Mouse (Mus musculus): ENCODE data around the gene Polr1d. TPM values are rescaled to one million over a fixed set of nuclear protein-coding genes. Genes with fewer than 3 reads are reported as not detected.

Gene Polr1d
- polyA plus RNA-seq, 1 experiment from 2014 or later: 99.6 TPM

- Histone ChIP-seq H3K27ac (no peak overlapping the region), H3K36me3 (replicated peaks) (no peaks in the 10 kb centered on the region), H3K9me3 (no peaks in the 10 kb centered on the region), H3K4me1 (peaks cover 25% of the 10 kb centered on the region), H3K27me3 (peaks cover 67% of the 10 kb centered on the region), H3K9ac (no peak overlapping the region), H3K4me3 (replicated peaks) (no peak overlapping the region), H3K4me2 (no peak overlapping the region)
- ATAC-seq (ENCODE audit: low FRiP score): no peak
- 90% methylated on average over 4 of the region's 4 CpGs for WGBS
Measured at GRCm38 (mm10) chr5:147131912-147132311, 55.1 kb downstream of the Polr1d start.

DNA sequence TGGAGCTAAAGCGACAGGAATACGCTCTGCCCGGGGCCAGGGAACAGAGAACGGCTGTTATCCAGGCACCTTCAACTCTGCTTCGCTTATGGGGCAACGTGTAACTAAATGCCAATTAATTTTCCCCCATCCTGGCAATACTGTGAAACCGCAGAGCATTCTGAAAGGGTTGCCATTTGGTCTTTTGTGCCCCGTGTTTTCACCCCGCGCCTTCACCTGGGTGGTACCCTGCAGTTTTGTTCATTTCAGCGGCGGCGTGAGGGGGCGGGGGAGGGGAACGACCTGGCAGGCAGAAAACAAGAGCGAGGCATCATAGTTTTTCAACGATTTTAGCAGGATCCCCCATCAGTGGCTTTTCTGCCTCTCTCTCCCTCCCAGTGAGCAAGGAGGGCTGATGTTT, 56.8 kb downstream of the Polr1d start:
- no peak overlapping the region for H3K9ac ChIP-seq
- H3K27me3 ChIP-seq: peaks cover 75% of the 10 kb centered on the region
- WGBS: 5% methylated on average over 17 of the region's 17 CpGs
- no peak overlapping the region; the same call in 1 of the 2 replicates for H3K4me3 ChIP-seq (replicated peaks)
- no peaks in the 10 kb centered on the region for H3K36me3 ChIP-seq (replicated peaks)
- ATAC-seq (ENCODE audit: low FRiP score): no peak
- no peaks in the 10 kb centered on the region for H3K9me3 ChIP-seq
- peak overlapping the region; percentile 43 for H3K4me2 ChIP-seq
- no peak overlapping the region for H3K27ac ChIP-seq
- H3K4me1 ChIP-seq: peaks cover 25% of the 10 kb centered on the region

DNA sequence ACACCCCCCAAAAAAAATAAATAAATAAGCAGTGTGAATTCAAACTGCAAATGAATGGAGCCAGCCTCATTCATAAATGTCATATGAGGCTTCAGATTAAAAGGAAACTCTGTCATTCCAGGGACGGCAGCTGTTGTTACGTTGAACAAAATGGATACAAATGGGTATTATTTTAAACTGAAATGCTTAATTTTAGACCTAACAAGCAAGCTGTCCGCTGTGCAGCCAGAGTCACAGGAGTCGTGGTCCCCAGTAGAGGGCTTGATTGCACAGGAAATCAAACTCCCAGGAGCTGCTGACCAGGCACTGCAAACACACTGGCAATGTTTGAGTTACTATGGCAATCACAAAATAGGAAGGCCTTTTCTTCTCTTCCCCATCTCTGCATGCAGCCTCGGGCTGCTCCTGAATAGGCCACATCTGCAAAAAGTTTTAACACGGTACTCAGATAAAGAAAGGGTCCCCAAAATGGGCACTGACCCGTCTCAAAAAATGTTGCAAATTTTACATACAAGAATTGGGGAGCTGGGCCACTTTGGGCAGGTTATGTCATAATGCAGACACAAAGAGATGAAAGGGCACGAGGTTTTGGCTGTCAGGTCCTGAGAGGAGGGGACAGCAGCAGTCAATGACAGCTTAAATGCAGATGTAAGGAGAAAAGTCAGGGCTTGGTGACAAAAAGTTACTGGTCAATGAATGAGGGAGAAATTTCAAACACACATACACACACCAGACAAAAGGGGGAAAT, 57.7 kb downstream of the Polr1d start:
- no peak overlapping the region for H3K9ac ChIP-seq
- 5% methylated on average over 8 of the region's 8 CpGs for WGBS
- H3K27me3 ChIP-seq: peaks cover 84% of the 10 kb centered on the region
- H3K27ac ChIP-seq: no peak overlapping the region
- no peak overlapping the region for H3K4me2 ChIP-seq
- no peak for ATAC-seq (ENCODE audit: low FRiP score)
- no peak overlapping the region for H3K4me3 ChIP-seq (replicated peaks)
- H3K4me1 ChIP-seq: peaks cover 25% of the 10 kb centered on the region
- no peaks in the 10 kb centered on the region for H3K9me3 ChIP-seq
- H3K36me3 ChIP-seq (replicated peaks): no peaks in the 10 kb centered on the region

GRCm38 (mm10) chr5:147135089-147135446, 58.2 kb downstream of the Polr1d start:
- 81% methylated on average over 3 of the region's 3 CpGs for WGBS
- Histone ChIP-seq H3K4me3 (replicated peaks) (no peak overlapping the region), H3K36me3 (replicated peaks) (no peaks in the 10 kb centered on the region), H3K9me3 (no peaks in the 10 kb centered on the region), H3K4me1 (peaks cover 25% of the 10 kb centered on the region), H3K9ac (no peak overlapping the region), H3K27me3 (peaks cover 88% of the 10 kb centered on the region), H3K4me2 (no peak overlapping the region), H3K27ac (no peak overlapping the region)
- no peak for ATAC-seq (ENCODE audit: low FRiP score)

- peaks cover 86% of the 10 kb centered on the region for H3K27me3 ChIP-seq
- H3K4me2 ChIP-seq: no peak overlapping the region
- H3K4me3 ChIP-seq (replicated peaks): no peak overlapping the region
- ATAC-seq (ENCODE audit: low FRiP score): no peak
- H3K9ac ChIP-seq: no peak overlapping the region
- no peaks in the 10 kb centered on the region for H3K9me3 ChIP-seq
- H3K27ac ChIP-seq: no peak overlapping the region
- H3K4me1 ChIP-seq: peaks cover 25% of the 10 kb centered on the region
- no peaks in the 10 kb centered on the region for H3K36me3 ChIP-seq (replicated peaks)
- WGBS: 31% methylated on average over 13 of the region's 13 CpGs
Measured at GRCm38 (mm10) chr5:147135994-147136393, 59.1 kb downstream of the Polr1d start.

DNA sequence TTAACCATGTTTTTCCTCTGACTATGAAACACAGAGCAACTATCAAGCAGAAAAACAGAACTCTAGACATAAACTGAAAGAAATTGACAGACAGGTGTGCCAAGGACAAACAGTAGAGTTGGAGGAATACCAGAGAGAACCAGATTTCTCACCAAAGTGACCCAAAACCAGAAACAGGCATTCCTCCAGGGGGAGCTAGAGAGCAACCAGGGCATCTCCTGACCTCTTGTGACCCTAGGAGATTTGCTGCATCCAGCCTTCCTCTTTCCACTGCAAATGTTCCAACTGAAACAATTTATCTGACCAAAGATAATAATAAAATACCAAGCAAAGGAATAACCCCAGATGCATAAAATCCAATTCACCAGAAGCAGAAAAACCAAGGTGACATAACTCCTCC, 70.5 kb downstream of the Polr1d start:
- Histone ChIP-seq H3K4me1 (no peaks in the 10 kb centered on the region), H3K9me3 (no peaks in the 10 kb centered on the region), H3K27me3 (peaks cover 25% of the 10 kb centered on the region), H3K9ac (no peak overlapping the region), H3K4me2 (no peak overlapping the region), H3K36me3 (replicated peaks) (no peaks in the 10 kb centered on the region), H3K4me3 (replicated peaks) (no peak overlapping the region), H3K27ac (no peak overlapping the region)
- no peak for ATAC-seq (ENCODE audit: low FRiP score)

DNA sequence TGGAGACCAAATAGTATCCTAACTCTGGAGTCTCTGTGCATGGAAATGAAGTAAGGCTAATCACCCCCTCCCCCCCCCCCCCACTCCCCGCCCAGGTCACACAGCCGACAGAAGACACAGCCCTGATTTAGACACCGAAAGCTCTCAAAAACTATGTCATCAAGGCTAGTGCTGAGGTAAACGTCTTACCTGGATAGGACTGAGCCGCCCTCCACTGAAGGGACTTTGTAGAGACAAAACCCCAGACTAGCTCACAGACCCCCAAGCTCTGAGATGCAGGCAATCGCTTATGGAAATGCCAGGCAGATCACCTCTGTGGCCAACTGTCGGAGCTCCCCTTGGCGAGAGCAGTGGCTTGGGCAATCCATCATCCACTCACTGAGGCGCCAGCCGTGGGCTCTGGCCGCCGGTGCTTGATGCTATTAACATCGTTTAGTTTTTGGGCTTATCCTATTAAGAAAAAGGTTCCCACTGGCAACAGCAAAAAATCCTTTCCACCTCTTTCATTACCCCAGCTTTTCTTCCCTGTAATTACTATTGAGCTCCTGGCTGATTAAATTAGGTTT, 78.0 kb downstream of the Polr1d start:
- no peaks in the 10 kb centered on the region for H3K36me3 ChIP-seq (replicated peaks)
- H3K27ac ChIP-seq: peak overlapping the region; percentile 61; the same call in 1 of the 2 replicates
- ATAC-seq (ENCODE audit: low FRiP score): peak; percentile 62
- WGBS: 6% methylated on average over 13 of the region's 13 CpGs
- H3K9me3 ChIP-seq: 0 out of 2 replicates have a peak, but pooled peaks cover 3% of the 10 kb centered on the region
- no peak overlapping the region for H3K4me3 ChIP-seq (replicated peaks)
- H3K9ac ChIP-seq: no peak overlapping the region
- peak overlapping the region; percentile 36 for H3K4me2 ChIP-seq
- H3K4me1 ChIP-seq: peaks cover 23% of the 10 kb centered on the region
- peaks cover 85% of the 10 kb centered on the region for H3K27me3 ChIP-seq

GRCm38 (mm10) chr5:147155449-147156133, 78.7 kb downstream of the Polr1d start:
- Histone ChIP-seq H3K9ac (no peak overlapping the region), H3K27me3 (peaks cover 90% of the 10 kb centered on the region), H3K27ac (peak overlapping the region; percentile 61; the same call in 1 of the 2 replicates), H3K4me3 (replicated peaks) (no peak overlapping the region), H3K9me3 (0 out of 2 replicates have a peak, but pooled peaks cover 3% of the 10 kb centered on the region), H3K36me3 (replicated peaks) (no peaks in the 10 kb centered on the region), H3K4me1 (peaks cover 23% of the 10 kb centered on the region), H3K4me2 (peak overlapping the region; percentile 36)
- 2% methylated on average over 13 of the region's 13 CpGs for WGBS
- peak; percentile 95 for ATAC-seq (ENCODE audit: low FRiP score)

DNA sequence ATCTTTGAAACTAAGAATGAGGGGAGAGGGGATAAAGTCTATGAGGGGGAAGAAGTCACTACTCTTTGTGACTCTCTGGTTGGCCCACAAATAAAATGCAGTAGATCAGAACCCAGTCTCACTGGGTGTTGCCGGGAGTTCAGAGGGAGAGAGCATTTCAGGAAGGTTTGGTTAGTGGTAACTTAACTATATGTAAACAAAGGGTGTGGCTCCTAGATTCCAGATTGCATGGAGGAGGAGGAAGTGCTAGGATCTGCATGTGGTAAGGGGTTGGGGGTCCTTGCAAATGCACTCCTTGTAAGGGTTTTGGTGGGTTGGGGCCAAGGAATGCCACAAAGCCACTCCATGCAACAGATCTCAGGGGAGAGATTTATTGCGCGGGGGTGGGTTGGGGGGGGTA, 79.5 kb downstream of the Polr1d start:
- Histone ChIP-seq H3K27me3 (peaks cover 91% of the 10 kb centered on the region), H3K9ac (no peak overlapping the region), H3K4me2 (no peak overlapping the region; the same call in 1 of the 2 replicates), H3K36me3 (replicated peaks) (no peaks in the 10 kb centered on the region), H3K27ac (no peak overlapping the region), H3K4me1 (peaks cover 23% of the 10 kb centered on the region), H3K4me3 (replicated peaks) (no peak overlapping the region), H3K9me3 (0 out of 2 replicates have a peak, but pooled peaks cover 3% of the 10 kb centered on the region)
- 44% methylated on average over 3 of the region's 3 CpGs for WGBS
- ATAC-seq (ENCODE audit: low FRiP score): no peak

DNA sequence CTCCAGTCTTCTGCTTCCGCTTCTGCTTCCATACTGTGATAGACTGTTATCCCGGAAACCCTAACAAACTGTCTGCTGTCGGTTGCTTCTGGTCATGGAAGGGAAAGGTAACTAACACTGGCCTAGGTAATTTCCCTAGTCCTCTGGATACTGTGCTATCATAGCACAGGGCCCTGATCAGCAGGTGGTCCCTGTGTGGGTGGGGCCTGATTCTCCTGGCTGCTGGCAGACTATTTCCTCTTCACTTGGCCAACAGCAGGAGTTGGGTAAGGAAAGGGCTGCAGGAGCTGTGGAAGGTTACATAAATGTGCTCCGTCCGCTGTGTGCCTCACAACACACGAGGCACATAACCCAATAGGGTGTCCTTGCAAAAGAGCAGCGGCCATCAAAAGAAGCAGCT, 80.6 kb downstream of the Polr1d start:
- H3K27me3 ChIP-seq: peaks cover 89% of the 10 kb centered on the region
- H3K4me3 ChIP-seq (replicated peaks): no peak overlapping the region
- no peak overlapping the region for H3K4me2 ChIP-seq
- no peak overlapping the region for H3K27ac ChIP-seq
- 79% methylated on average over 7 of the region's 7 CpGs for WGBS
- no peak for ATAC-seq (ENCODE audit: low FRiP score)
- peaks cover 23% of the 10 kb centered on the region for H3K4me1 ChIP-seq
- H3K9ac ChIP-seq: no peak overlapping the region
- H3K36me3 ChIP-seq (replicated peaks): no peaks in the 10 kb centered on the region
- 0 out of 2 replicates have a peak, but pooled peaks cover 3% of the 10 kb centered on the region for H3K9me3 ChIP-seq

- Histone ChIP-seq H3K9ac (no peak overlapping the region), H3K9me3 (0 out of 2 replicates have a peak, but pooled peaks cover 3% of the 10 kb centered on the region), H3K27ac (no peak overlapping the region), H3K4me1 (peaks cover 22% of the 10 kb centered on the region), H3K27me3 (peaks cover 81% of the 10 kb centered on the region), H3K4me3 (replicated peaks) (no peak overlapping the region), H3K4me2 (no peak overlapping the region), H3K36me3 (replicated peaks) (no peaks in the 10 kb centered on the region)
- no peak for ATAC-seq (ENCODE audit: low FRiP score)
- 88% methylated on average over 6 of the region's 6 CpGs for WGBS
Measured at GRCm38 (mm10) chr5:147159320-147159719, 82.5 kb downstream of the Polr1d start.

DNA sequence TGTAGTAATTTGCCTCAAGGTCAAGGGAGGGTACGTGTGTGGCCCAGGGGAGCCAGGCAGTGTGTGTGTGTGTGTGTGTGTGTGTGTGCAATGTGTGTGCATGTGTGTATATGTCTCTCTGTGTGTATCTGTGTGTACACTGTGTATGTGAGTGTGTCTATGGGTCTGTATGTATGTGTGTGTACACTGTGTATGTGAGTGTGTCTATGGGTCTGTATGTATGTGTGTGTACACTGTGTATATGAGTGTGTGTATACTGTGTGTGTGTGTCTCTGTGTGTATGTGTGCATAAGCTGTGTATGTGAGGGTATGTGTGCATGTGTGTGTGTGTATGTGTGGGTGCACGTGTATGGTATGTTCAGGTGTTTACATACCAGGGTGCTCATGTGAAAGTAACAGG, 82.9 kb downstream of the Polr1d start:
- 0 out of 2 replicates have a peak, but pooled peaks cover 3% of the 10 kb centered on the region for H3K9me3 ChIP-seq
- H3K9ac ChIP-seq: no peak overlapping the region
- no peak for ATAC-seq (ENCODE audit: low FRiP score)
- peaks cover 17% of the 10 kb centered on the region for H3K4me1 ChIP-seq
- no peak overlapping the region for H3K4me3 ChIP-seq (replicated peaks)
- no peaks in the 10 kb centered on the region for H3K36me3 ChIP-seq (replicated peaks)
- 96% methylated on average over 2 of the region's 2 CpGs for WGBS
- no peak overlapping the region for H3K27ac ChIP-seq
- peaks cover 77% of the 10 kb centered on the region for H3K27me3 ChIP-seq
- no peak overlapping the region for H3K4me2 ChIP-seq

All from forebrain, embryonic 12.5 days (tissue).